Mouse (Mus musculus) heart, embryonic 12.5 days (tissue): ENCODE results near the gene Galnt10. TPM values are rescaled to one million over a fixed set of nuclear protein-coding genes. Genes with fewer than 3 reads are reported as not detected.

Source experiments
- ATAC-seq: fragments of 200-750 bp; cut with Nextera tagmentation; 2 replicates; pipeline ENCODE4 v1.8.0; 2017; ENCODE audit warnings: moderate TSS enrichment, moderate library complexity; ENCODE audit not compliant: insufficient number of reproducible peaks, low FRiP score
- H3K27ac ChIP-seq: fragments of 300-500 bp; sonication (generic); 2 replicates; pipeline ENCODE4 v1.5.1; 2016; ENCODE audit warnings: mild to moderate bottlenecking, moderate library complexity; ENCODE audit not compliant: poor library complexity, severe bottlenecking
- H3K27me3 ChIP-seq: fragments of 300-500 bp; sonication (generic); replicated peaks from 2 replicates; pipeline ENCODE4 v1.6.1; 2016; ENCODE audit warnings: mild to moderate bottlenecking, moderate library complexity
- H3K36me3 ChIP-seq: fragments of 300-500 bp; sonication (generic); 2 replicates; pipeline ENCODE4 v1.6.1; 2016; ENCODE audit warnings: mild to moderate bottlenecking, moderate library complexity
- H3K4me1 ChIP-seq: fragments of 300-500 bp; sonication (generic); replicated peaks from 2 replicates; pipeline ENCODE4 v1.6.1; 2016; ENCODE audit warnings: mild to moderate bottlenecking
- H3K4me2 ChIP-seq: fragments of 300-500 bp; sonication (generic); 2 replicates; pipeline ENCODE4 v1.6.1; 2016; ENCODE audit warnings: mild to moderate bottlenecking, moderate library complexity
- H3K4me3 ChIP-seq: fragments of 300-500 bp; sonication (generic); 2 replicates; pipeline ENCODE4 v1.5.1; 2016; ENCODE audit warnings: mild to moderate bottlenecking
- H3K9ac ChIP-seq: fragments of 300-500 bp; sonication (generic); 2 replicates; pipeline ENCODE4 v1.6.1; 2016; ENCODE audit warnings: mild to moderate bottlenecking, moderate library complexity
- H3K9me3 ChIP-seq: fragments of 300-500 bp; sonication (generic); replicated peaks from 2 replicates; pipeline ENCODE4 v1.6.1; 2016; ENCODE audit warnings: mild to moderate bottlenecking, moderate library complexity
- WGBS: fragments of 180-500 bp; shearing (Covaris S2); methylation state at CpG from one replicate; pipeline ENCODE4 v1.1.7; 2016; 5-methylcytosine and 5-hydroxymethylcytosine counted together
- polyA plus RNA-seq: library from polyadenylated mRNA; unstranded; fragments of >200 nt; fragmentation: Nextera tagmentation; extraction: Ambion mirVana; gene quantifications from 2 replicates; pipeline ENCODE4 v1.2.1, GENCODE M21; 2016

Galnt10 gene
- polyA plus RNA-seq, 1 experiment from 2014 or later, result 15.9 TPM

DNA sequence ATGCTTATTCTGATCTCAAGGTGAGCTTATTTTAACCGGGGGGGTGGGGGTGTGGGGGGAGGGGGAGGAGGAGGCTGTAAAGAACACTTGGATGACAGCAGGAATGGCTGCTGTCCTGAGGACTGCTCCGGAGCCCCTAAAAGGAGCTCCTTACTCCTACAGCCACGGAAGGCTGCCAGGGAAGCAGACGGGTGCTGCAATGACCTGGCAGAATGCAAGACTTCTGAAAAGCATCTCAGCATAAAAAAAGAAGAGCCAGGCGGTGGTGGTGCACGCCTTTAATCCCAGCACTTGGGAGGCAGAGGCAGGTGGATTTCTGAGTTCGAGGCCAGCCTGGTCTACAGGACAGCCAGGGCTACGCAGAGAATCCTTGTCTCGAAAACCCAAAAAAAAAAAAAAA is 152.6 kb downstream of the Galnt10 start:
- Histone ChIP-seq H3K36me3 (no peaks in the 10 kb centered on the region), H3K4me2 (no peak overlapping the region), H3K9me3 (no peaks in the 10 kb centered on the region), H3K9ac (no peak overlapping the region), H3K4me1 (peaks cover 15% of the 10 kb centered on the region), H3K27ac (no peak overlapping the region), H3K27me3 (no peaks in the 10 kb centered on the region), H3K4me3 (no peak overlapping the region)
- 69% methylated on average over 9 of the region's 9 CpGs for WGBS
- ATAC-seq, result no peak

DNA sequence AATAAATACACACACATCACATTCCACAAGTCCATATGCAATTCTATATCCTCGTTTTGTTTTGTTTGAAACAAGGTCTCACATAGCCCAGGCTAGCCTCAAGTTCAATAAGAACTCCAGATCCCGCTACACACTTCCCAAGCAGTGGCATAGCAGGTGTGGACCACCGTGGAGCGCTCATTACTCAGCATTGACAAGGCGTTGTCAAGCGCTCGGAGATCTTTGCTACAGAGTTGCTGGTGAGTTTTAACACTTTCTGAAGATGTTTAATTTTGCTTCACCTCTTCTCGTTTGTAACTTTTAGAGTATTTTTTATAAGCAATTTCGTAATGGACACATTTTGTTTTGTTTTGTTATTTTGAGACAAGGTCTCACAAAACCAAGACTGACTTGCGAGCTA is 154.2 kb downstream of the Galnt10 start:
- H3K36me3 ChIP-seq, result no peaks in the 10 kb centered on the region
- WGBS, result 81% methylated on average over 10 of the region's 10 CpGs
- no peaks in the 10 kb centered on the region for H3K9me3 ChIP-seq
- no peak overlapping the region for H3K4me2 ChIP-seq
- no peak overlapping the region for H3K4me3 ChIP-seq
- H3K4me1 ChIP-seq, result peaks cover 28% of the 10 kb centered on the region
- H3K9ac ChIP-seq, result no peak overlapping the region
- no peak overlapping the region for H3K27ac ChIP-seq
- no peak for ATAC-seq
- no peaks in the 10 kb centered on the region for H3K27me3 ChIP-seq

DNA sequence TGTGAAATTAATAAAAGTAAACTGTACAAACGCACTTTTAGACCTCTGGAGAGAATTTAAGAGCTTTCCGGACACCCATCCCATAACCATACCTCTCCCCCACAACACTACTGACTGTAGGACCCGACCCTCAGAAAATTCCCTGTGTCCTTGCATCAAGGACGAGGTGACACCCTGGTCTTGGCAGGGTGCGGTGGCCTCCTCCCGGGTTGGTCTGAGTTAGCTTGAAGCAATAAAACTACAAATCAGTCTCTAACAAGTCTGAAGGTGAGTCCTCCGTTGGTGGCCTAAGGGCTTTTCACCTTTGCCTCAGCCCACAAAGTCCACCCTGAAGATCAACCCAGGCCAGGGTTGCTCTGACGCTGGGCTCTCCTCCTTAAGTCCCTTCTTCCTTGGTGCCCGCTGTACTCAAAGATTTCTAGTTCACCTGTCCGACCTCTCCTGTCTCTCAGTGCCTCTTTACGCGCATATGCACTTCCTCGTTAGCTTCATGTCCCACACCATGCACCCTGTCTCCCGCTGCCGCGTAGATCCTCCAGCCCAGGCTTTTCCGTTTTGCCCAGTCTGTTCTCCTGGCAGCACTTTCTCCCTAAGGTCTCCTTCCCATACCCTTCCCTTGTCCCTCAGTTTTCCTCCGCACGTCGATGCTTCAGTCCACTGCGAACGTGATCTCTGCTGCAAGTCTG is 155.2 kb downstream of the Galnt10 start:
- Histone ChIP-seq H3K4me2 (peak overlapping the region; percentile 90), H3K9me3 (no peaks in the 10 kb centered on the region), H3K27me3 (no peaks in the 10 kb centered on the region), H3K9ac (peak overlapping the region; percentile 90), H3K4me1 (peaks cover 28% of the 10 kb centered on the region), H3K4me3 (peak overlapping the region; percentile 99), H3K36me3 (no peaks in the 10 kb centered on the region), H3K27ac (peak overlapping the region; percentile 89)
- WGBS, result 13% methylated on average over 22 of the region's 22 CpGs
- ATAC-seq, result no peak

DNA sequence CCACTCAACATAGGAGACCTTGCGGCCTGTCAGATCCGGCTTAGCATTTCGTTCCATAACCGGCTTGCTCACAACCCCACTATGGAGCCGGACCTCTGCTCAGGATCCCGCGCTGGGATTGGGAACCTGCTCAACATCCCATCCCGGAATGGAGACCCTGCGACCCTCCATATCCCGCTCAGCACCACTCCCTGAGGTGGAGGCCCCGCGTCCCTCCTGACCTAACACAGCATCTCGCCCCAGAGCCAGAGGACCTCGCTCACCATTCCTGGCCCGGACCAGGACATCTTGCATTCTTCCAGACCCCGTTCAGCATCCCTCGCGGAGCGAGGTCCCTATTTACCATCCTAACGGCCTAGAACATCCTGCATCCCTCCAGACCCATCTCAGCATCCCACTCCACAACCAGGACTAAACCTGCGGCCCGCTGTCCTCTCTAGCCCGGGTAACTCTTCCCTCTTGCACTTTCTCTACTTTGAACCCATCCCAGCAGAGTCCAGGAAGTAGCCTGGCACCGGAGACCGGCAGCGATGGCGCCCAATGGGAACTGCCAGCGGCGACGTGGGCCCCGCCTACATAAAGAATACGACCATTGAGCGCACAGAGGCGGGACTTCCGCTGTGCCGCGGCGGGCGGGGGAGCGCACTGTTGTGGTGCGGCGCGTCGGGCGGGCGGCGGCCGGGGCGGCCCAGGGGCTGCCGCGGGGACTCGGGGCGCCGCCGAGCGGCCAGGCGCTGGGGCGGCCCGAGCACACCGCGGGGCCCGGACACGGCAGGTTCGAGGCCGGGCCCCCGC is 155.9 kb downstream of the Galnt10 start, which contains the start of gene Sap30l:
TSS of gene Sap30l (plus strand) at position 667 of the 795 bp plus-strand sequence.
- peak within 1 kb of the TSS; percentile 89 for H3K27ac ChIP-seq
- H3K4me2 ChIP-seq, result peak within 1 kb of the TSS; percentile 90
- no peaks in the 10 kb centered on the region for H3K27me3 ChIP-seq
- H3K9ac ChIP-seq, result peak within 1 kb of the TSS; percentile 97
- no peaks in the 10 kb centered on the region for H3K36me3 ChIP-seq
- H3K4me3 ChIP-seq, result peak within 1 kb of the TSS; percentile 99
- H3K9me3 ChIP-seq, result no peaks in the 10 kb centered on the region
- peaks cover 28% of the 10 kb centered on the region for H3K4me1 ChIP-seq
- peak; percentile 97 for ATAC-seq
- WGBS, result under 1% methylated on average over 66 of the region's 66 CpGs

DNA sequence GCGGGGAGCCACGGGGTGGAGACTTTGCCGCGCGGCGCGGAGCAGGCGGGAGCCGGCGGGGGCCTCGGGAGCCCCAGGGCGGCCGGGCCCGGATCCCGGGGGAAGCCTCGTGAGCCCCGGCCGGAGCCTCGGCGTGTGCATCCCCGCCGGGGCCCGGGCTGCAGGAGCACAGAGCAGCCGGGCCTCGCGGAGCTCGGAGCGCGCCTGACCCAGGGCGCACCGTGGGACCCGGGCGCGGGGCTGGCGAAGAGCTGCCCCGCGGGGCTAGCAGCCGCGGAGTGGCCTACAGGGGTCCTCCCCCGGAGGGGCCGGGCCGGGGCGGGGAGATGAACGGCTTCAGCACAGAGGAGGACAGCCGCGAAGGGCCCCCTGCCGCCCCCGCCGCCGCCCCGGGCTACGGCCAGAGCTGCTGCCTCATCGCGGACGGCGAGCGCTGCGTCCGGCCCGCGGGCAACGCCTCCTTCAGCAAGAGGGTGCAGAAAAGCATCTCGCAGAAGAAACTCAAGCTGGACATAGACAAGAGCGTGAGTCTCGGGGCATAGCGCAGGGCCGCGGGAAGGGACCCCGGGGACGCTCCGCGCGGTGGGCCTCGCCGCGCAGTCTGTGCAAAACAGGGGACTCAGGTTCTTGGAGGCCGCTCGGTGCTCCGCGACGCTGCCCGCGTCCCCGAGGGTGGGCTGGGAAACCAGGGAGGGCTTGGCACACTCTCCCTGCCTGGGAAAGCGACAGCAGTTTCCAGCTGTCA is 156.7 kb downstream of the Galnt10 start:
- Histone ChIP-seq H3K4me3 (peak overlapping the region; percentile 99), H3K27ac (peak overlapping the region; percentile 69), H3K9me3 (no peaks in the 10 kb centered on the region), H3K27me3 (no peaks in the 10 kb centered on the region), H3K36me3 (no peaks in the 10 kb centered on the region), H3K9ac (peak overlapping the region; percentile 97), H3K4me2 (peak overlapping the region; percentile 90), H3K4me1 (peaks cover 36% of the 10 kb centered on the region)
- under 1% methylated on average over 85 of the region's 85 CpGs for WGBS
- peak; percentile 66 for ATAC-seq

DNA sequence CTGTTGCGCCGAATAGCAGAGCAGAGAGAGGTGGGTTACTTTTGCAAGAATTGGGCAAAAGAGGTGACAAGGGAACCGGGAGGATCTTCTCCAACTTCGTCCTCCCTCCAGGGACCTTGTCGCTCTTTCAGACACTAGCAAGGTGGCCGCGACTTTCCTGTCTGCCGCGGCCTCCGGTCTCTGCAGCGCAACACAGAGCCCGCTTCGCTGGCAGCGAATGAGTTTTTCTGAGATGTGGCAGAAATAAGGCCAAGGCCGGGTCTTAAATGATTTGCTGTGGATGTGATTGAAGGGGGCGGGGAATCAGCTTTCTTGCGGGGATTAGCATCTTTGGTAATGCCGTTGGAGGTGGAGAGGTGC is 157.2 kb downstream of the Galnt10 start:
- Histone ChIP-seq H3K36me3 (peaks cover 2% of the 10 kb centered on the region), H3K9ac (peak overlapping the region; percentile 97), H3K27ac (no peak overlapping the region), H3K9me3 (no peaks in the 10 kb centered on the region), H3K4me1 (peaks cover 39% of the 10 kb centered on the region), H3K4me2 (peak overlapping the region; percentile 90), H3K4me3 (peak overlapping the region; percentile 99), H3K27me3 (no peaks in the 10 kb centered on the region)
- no peak for ATAC-seq
- WGBS, result under 1% methylated on average over 18 of the region's 18 CpGs

DNA sequence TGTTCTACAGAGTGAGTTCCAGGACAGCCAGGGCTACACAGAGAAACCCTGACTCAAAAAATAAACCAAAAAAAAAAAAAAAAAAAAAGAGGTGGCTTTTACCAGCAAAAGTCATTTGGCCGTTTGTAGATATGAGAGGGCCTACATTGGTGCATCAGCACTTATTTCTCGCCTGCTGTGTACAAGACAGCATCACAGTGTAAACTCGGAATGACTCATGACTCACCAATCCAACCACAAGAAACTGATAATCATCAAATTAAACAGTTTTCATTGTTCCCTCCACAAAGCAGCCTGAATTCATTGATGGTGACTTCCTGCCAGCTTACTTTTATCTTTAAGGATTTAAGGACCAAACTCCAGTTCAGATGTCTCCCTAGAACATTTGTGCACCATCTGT is 159.8 kb downstream of the Galnt10 start:
- H3K27me3 ChIP-seq, result no peaks in the 10 kb centered on the region
- peaks cover 26% of the 10 kb centered on the region for H3K36me3 ChIP-seq
- WGBS, result 70% methylated on average over 3 of the region's 3 CpGs
- no peak overlapping the region for H3K9ac ChIP-seq
- no peak overlapping the region for H3K4me3 ChIP-seq
- no peak overlapping the region for H3K27ac ChIP-seq
- no peak for ATAC-seq
- H3K4me2 ChIP-seq, result no peak overlapping the region
- peaks cover 41% of the 10 kb centered on the region for H3K4me1 ChIP-seq
- H3K9me3 ChIP-seq, result no peaks in the 10 kb centered on the region

DNA sequence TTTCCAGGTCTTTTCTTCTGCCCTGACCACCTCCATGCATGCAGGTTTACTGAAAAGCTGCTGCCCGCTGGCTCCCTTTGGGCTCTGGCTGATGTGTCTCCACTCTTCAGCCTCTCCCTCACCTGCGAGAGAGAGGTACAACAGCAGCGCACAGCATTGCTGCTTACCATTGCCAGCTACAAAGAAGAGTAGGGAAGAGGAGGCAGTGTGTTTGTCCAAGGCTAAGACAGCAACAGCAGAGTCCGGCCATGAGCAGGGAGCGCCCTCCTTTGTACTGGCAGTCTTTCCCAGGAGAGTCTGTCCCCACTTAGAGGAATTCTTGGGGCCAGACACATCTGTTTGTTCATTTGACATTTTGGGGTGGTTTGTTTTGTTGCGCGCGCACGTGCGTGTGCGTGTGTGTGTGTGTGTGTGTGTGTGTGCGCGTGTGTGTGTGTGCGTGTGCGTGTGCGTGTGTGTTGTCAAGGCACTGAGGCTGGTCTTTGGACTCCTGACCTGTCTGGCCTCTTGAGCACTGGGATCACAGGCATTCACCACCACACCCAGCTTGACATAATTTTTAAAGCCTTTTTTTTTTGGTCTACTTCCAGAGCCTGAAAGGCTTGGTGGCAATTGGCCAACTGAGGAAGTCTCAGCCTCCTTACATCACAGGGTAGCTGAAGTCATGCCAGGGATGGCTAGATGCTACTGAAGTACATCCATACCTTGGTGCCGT is 163.9 kb downstream of the Galnt10 start:
- H3K9me3 ChIP-seq, result no peaks in the 10 kb centered on the region
- H3K4me2 ChIP-seq, result no peak overlapping the region
- ATAC-seq, result no peak
- H3K27me3 ChIP-seq, result no peaks in the 10 kb centered on the region
- H3K36me3 ChIP-seq, result peaks cover 56% of the 10 kb centered on the region
- WGBS, result 93% methylated on average over 17 of the region's 17 CpGs
- H3K27ac ChIP-seq, result no peak overlapping the region
- H3K9ac ChIP-seq, result no peak overlapping the region
- H3K4me1 ChIP-seq, result peaks cover 28% of the 10 kb centered on the region
- H3K4me3 ChIP-seq, result no peak overlapping the region

DNA sequence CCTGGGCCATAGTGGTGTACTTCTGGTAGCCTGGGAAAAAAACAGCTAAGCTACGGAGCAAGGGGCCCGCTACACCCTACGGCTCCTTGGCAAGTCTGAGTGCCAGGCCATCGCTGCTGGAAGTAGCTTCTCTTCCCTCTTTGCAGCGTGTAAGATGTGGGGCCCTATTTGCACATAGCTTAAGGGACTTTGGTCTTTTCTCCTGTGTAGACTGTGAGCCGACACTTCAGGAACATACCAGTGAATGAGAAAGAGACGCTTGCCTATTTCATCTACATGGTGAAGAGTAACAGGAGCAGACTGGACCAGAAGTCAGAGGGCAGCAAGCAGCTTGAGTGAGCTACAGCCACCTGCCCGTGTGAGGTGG is 164.5 kb downstream of the Galnt10 start:
- peaks cover 56% of the 10 kb centered on the region for H3K36me3 ChIP-seq

DNA sequence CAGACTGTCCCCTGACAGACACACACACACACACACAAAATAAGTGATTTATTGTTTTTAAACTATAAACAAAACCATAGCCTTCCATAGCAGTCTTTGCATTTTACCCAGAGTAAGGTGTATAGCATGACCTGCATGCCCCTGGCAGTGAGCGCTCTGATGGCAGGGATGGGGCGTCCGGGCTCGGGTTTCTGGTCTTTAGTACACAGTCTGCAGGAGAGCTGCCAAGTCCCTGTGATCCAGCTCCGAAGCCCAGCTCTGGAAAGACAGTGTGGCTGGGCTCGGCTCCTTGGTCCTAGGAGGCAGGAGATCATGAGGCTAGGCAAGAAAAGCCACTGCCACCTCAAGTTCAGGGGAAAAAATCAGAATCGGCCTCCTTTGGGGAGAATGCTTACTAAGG is 165.8 kb downstream of the Galnt10 start:
- no peak overlapping the region for H3K9ac ChIP-seq
- H3K4me1 ChIP-seq, result peaks cover 29% of the 10 kb centered on the region
- no peak overlapping the region for H3K4me3 ChIP-seq
- H3K27me3 ChIP-seq, result no peaks in the 10 kb centered on the region
- H3K27ac ChIP-seq, result no peak overlapping the region
- WGBS, result 87% methylated on average over 7 of the region's 7 CpGs
- no peak overlapping the region for H3K4me2 ChIP-seq
- no peaks in the 10 kb centered on the region for H3K9me3 ChIP-seq
- H3K36me3 ChIP-seq, result peaks cover 56% of the 10 kb centered on the region
- no peak for ATAC-seq

More for the DNA sequence above, 164.5 kb downstream of the Galnt10 start:
- Histone ChIP-seq H3K4me3 (no peak overlapping the region), H3K9ac (no peak overlapping the region), H3K9me3 (no peaks in the 10 kb centered on the region), H3K4me2 (no peak overlapping the region), H3K27ac (no peak overlapping the region), H3K4me1 (peaks cover 29% of the 10 kb centered on the region), H3K27me3 (no peaks in the 10 kb centered on the region)
- no peak for ATAC-seq
- 90% methylated on average over 8 of the region's 8 CpGs for WGBS
